Mouse (Mus musculus) thymus, adult 2 months (tissue): Measurements from ENCODE around the gene Rfc4.
"Not testable (repeated sequence)": the region's sequence is repeated elsewhere in the genome, so short reads cannot be mapped to it uniquely, and the experiment has no call there.

Source experiments
- CTCF ChIP-seq: fragments of 200-500 bp; IDR thresholded peaks from 2 replicates; pipeline ENCODE4 v1.5.1; 2012; ENCODE audit warnings: mild to moderate bottlenecking, control low read depth, low read length, moderate library complexity, borderline replicate concordance; ENCODE audit not compliant: control insufficient read depth, poor library complexity, insufficient read depth; ENCODE audit errors: extremely low read depth
- POLR2A ChIP-seq: fragments of 200-500 bp; IDR thresholded peaks from 2 replicates; pipeline ENCODE4 v1.6.1; 2012; ENCODE audit warnings: mild to moderate bottlenecking, low read length, control low read depth, moderate library complexity; ENCODE audit not compliant: control insufficient read depth, poor library complexity, insufficient read depth; ENCODE audit errors: extremely low read depth

GRCm38 (mm10) chr16:23096886-23097285, 30.7 kb downstream of the Rfc4 start:
- not testable (repeated sequence) for TF ChIP-seq CTCF, POLR2A
